Mouse (Mus musculus) c-Kit-positive CD71-positive TER-119-positive erythroid progenitor cells, embryonic 14.5 days (primary cell): ENCODE data around the gene Triobp.

Source experiments
- DNase-seq: peaks from one replicate; pipeline ENCODE4 v3.0.0-alpha.2; 2013; ENCODE audit warnings: low spot score

Gene Triobp

GRCm38 (mm10) chr15:78962885-78963284 is 15.4 kb downstream of the Triobp start:
- peak; percentile 37 for DNase-seq

DNA sequence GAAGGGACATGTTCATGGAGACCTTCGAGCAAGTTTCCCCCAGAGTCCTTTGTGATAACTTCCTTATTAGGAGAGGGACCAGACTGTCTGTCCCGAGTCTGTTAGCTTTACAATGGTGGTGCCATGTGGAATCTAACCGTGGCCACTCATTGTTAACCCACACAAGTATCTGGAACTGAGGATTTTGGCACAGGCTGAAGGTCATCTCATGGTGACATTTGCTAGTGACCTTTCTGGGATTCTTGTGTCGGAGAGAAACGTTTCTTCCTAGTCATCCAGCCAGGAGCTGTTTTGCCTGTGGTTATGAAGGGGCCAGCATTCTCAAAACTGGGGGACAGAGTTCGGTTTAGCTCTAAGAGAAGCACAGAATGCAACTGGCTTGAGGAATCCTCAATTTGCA is 24.1 kb downstream of the Triobp start:
- no peak for DNase-seq

DNA sequence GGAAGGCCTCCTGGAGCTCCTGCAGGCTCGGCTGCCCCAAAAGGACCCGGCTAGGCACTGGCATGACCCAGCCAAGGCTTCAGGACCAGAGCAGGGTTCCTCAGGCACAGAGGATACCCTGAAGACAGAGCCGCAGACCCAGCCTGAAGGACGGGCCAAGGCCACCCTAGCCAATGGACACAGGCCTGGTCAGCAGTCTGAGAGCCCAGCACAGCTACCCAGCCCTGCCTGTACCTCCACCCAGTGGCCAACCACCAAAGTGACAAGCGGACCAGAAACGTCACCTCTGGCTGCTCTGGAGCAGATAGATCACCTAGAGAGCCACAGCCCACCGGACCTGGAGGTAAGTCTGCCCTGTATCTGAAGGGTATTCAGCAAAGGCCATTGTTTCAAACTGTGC is 26.4 kb downstream of the Triobp start:
- DNase-seq: no peak

DNA sequence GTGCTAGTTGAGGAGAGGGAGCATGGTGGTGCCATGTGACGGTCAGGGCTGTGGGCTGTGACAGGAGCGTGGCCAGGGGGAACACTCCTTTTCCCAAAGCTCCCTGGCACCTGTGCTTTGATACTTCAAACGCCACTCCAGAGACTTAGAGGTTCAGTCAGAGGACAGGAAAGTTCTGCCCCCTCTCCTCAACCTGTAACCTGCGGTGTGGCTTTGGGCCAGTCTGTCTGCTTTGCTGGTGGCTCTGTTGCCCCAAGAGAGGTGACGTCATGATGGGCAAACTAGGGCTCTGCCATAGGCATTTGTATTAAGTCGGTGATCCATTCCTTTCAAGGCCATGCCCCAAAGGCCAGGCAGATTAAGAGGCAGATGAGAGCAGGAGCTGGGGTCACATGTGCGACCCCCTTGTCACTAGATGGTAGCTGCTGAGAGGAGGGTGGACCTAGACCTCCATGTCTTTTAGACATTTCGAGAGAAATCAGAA is 30.2 kb downstream of the Triobp start:
- DNase-seq: no peak

GRCm38 (mm10) chr15:78978875-78979274 is 31.4 kb downstream of the Triobp start:
- DNase-seq: no peak

GRCm38 (mm10) chr15:78980084-78980483 is 32.6 kb downstream of the Triobp start:
- no peak for DNase-seq

DNA sequence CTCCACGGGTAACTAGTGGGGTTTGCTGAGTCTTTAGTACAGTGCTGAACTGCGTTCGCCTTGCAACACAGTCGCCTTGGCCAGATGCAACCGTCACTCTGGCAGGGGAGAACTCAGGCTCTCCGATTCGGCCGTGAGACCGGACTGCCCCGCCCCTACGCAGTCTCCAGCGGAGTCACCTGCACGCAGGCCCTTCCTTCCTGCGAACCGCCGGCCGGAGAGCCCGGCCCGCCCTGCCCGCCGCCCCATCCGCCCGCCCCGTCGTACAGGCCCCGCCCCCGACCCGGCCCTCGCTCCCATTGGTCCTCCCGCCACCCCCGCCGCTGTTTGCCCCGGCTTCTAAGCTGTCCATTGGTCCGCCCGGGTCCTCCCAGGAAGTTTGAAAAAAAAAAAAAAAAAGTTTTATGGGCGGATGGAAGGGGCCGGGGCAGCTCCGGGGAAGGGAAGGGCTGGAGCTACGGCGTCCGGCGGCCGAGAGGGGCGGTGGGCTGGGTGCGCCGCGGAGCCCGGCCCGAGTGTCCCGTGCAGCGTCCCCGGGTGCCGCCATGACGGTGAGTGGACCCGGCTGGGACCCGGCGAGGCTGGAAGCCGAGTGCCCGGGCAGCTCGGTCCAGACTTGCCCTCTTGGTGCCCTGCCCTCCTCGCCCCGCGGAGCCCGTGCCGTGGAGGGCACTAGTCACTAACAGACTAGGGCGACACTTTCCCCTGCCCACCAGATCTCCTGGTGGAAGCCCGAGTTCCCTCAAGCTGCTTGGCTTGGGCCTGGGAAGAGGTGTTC is 35.3 kb downstream of the Triobp start:
- DNase-seq: peak; percentile 90

DNA sequence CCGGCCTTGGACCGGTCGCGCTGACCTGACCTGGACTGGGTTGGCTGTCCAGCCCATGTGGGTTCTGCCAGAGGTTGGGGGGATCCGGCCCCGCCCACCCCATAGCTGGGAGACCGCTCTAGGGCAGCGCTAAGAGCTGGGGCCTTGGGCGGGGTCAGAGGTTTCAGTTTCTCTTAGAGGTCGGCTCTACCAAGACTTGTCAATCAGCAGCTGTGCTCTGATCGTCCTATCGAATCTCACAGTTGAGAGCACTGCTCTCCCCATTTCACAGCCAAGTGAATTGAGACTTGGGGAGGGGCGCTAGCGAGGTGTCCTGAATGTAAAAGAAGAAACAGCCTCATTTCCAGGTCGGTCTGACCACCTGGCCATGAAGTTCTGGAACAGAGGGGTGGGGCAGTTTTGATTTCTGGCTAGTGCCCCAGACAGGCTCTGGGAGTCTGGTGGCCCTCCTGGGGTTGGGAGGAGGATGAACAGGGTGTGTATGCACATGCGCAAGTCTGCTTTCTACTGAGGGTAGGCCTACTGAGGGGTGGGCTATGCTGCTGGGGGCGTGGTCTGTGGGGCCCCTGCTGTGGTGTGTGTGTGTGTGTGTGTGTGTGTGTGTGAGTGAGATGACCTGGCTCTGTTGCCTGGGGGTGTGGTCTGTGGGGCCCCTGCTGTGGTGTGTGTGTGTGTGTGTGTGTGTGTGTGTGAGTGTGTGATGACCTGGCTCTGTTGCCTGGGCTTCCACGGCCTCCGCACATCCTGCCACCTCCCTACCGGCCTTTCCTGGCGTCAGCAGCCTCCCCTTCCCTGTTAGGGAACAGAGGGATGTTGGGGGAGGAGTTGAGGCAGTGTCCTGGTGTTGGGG is 36.1 kb downstream of the Triobp start:
- peak; percentile 71 for DNase-seq

DNA sequence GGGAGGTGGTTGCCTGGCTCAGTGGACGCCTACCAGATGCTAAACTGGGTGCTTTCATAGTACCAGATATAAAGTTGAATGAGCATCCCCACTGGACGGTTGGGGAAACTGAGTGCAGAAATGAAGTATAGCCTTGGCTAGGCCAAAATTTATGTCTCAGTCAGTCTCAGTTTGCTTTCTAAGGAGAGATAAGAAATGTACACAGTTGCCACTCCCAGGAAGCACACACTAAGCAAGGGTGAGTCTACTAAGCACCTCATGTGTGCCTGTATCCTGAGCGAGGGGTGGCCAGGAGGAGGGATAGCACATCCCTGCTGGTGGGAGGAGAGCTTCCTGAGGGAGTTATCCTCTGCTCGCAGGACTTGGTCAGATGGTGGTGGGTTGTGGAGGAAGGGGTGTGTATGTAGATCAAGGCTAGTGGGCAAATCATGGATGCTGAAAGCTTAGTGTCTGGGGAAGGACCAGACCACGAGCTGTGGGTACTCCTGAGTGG is 36.8 kb downstream of the Triobp start:
- no peak for DNase-seq

- DNase-seq: no peak
These were observed 39.2 kb downstream of the Triobp start for GRCm38 (mm10) chr15:78986536-78987220.

DNA sequence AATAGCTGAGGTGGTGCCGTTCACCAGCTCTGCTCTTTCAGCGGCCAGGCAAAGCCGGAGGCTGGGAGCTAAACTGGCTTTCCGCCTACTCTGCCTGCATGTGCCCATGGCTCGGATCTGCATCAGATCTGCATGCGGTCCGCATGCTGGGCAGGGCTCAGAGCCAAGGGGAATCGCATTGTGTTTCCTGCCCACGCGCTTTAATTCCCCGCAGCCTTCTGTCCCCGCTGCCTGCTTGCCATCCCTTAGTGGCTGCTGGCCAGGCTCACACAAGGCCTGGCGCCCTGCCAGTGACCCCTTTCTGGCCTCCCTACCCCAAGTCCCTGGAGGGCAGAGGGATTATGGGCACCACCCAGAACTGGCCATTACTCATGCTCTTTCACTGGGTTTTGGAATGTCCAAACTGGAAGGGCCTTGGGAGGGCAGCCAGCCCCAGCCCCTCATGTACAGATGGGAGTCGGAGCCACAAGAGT is 41.0 kb downstream of the Triobp start:
- DNase-seq: no peak

GRCm38 (mm10) chr15:78989152-78990092 is 41.9 kb downstream of the Triobp start:
- no peak for DNase-seq

DNA sequence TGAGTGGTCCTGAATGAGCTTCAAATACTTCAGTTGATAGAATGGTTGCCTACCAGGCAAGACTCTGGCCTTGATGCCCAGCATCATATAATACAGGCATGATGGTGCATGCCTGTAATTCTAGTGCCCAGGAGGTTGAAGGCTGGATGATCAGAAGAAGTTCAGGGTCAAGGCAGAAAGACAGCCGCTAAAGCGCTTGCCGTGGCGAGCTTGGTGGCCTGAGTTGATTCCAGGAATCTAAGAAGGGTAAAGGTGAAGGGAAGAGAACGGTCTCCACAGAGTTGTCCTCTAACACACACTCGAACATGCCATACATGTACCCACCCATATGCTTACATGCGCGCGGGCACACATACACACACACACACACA is 42.6 kb downstream of the Triobp start:
- no peak for DNase-seq

DNA sequence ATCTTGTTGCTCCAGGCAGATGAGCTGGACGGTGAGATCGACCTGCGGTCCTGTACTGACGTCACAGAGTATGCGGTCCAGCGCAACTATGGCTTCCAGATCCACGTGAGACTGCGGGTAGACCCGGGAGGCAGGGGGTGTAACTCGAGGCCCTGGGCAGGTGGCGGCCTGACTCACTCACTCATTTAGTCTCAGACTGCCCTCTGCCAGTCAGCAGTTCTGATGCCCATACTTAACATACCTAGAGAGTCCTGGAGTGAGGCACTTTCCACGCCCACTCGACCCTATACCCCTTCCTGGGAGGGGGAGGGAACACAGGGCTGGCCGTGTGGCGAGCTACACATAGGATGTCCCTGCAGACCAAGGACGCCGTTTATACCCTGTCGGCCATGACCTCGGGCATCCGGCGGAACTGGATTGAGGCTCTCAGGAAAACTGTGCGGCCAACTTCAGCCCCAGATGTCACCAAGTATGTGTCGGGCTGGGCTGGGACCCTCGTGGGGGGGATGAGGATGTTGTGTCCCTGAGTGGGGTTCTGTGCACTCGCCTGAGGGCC is 43.5 kb downstream of the Triobp start:
- no peak for DNase-seq

GRCm38 (mm10) chr15:78992235-78992634 is 44.7 kb downstream of the Triobp start:
- DNase-seq: no peak

- no peak for DNase-seq
These were observed 45.4 kb downstream of the Triobp start for GRCm38 (mm10) chr15:78992925-78993324.

DNA sequence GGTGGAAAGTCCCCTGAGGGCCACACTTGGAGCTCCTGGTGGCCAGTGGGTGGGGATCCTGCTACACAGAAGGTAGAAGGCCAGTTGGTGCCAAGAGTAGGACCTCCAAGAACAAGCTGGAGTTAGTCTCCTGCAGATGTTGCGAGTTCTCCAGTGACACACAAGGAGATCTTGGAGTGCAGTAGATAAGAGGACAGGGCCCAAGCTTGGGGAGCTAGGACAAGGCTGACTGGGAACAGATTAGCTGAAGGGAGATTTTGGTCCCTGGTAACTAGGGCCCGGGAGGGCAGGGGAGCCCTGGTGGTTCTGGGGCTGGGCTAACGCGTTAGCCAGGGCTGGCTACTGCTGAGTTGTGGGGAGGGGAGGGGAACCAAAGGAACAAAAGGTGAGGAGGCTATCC is 48.4 kb downstream of the Triobp start:
- DNase-seq: no peak

DNA sequence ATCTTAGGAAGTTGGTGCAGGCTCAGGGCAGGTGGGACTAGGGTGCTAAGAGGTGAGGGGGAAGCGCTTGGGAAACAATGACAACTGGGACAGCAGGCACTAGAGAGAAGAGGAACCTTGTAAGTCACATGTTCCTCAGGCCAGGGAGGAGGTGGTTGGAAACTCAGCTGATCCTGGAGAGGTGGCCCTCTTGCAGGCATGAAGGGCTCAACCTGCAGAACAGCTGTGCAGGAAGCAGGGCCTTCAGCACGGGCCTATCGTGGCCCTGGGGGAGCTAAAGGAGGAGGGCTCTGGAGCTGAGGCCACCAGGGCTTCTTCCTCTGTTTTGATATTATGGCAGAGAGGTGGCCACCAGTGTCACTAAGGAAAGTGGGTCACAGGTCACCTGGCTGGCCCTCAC is 49.1 kb downstream of the Triobp start:
- DNase-seq: no peak

DNA sequence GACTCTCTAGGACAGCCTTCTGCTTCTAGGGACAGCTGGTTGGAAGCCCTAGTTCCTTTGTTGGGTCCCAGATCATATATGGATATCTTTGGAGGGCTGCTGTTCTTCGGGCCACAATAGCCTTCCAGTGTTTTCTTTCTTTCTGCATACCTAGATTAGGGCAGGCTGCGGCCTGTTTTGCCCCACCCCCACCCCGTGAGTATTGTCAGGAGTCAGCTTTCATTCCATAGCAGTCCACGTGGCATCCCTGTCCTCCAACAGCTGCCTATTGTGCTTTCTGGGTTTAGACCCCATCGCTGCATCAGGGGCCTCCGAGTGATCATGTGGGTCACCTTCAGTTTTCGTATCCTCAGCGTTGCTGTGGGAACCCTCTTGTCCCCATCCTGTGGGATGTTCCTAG is 50.8 kb downstream of the Triobp start:
- DNase-seq: no peak

DNA sequence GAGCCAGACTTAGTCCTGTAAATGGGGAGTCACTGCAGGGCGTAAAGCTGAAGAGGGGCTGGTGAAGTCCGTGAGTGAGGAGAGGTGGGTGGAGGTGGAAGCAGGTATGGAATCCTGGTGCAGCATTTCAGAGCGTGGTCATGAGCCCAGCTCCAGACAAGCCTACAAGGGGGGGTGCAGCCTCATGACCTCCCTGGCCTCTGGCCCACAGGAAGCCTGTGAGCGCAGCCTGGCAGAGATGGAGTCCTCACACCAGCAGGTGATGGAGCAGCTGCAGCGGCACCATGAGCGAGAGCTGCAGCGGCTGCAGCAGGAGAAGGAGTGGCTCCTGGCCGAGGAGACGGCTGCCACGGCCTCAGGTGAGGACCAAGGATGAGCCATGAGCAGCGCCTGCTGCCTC is 52.1 kb downstream of the Triobp start:
- DNase-seq: no peak

GRCm38 (mm10) chr15:79000357-79000791 is 52.9 kb downstream of the Triobp start:
- no peak for DNase-seq
